Mouse (Mus musculus) kidney, postnatal 14 days (tissue): ENCODE data around the gene Kras.

Experiments
- DNase-seq: peaks from one replicate; pipeline ENCODE4 v3.0.0; 2022; ENCODE audit warnings: mixed read lengths

Kras gene

GRCm38 (mm10) chr6:145250185-145250791, at the start of gene Kras:
Gene Kras (minus strand): TSS chr6:145250239.
- peak; percentile 96 for DNase-seq

- no peak for DNase-seq
Observed at GRCm38 (mm10) chr6:145297626-145298025, 47.6 kb upstream of the Kras start.

DNA sequence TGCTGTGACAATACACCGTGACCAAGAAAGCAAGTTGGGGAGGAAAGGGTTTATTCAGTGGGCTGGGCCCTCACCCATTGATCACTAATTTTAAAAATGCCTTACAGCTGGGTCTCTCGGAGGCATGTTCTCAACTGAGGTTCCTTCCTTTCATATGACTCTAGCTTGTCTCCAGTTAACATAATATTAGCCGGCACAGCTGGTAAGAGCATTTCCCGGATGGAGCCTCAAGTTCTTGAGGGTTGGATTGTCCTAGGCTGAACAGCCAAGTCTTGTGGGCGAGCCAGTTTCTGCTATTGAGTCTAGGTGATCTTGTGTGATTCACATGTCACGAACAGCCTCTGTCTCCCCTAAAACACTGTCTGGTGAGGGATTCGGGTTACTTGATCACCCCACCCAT, 46.9 kb upstream of the Kras start:
- DNase-seq, result no peak

GRCm38 (mm10) chr6:145295171-145295570, 45.1 kb upstream of the Kras start:
- DNase-seq, result no peak

DNA sequence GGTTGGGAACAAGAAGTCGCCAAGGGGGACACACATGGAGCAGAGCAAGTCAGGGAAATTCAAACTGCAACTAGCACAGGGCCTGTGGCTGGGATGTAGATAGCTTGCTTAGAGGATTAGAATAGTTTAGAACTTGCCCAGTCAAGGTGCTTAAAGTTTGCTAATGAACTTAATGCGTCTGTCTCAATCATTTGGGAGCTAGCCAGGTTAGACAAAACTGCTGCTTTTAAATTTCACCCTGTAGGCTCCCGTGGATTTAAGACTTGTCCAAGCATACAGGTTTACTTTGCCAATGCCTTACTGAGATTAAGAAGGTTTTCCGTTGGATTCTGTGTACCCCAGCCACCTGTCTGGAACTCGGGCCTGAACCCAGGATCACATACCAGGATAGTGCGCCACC, 43.1 kb upstream of the Kras start:
- no peak for DNase-seq

GRCm38 (mm10) chr6:145291383-145292289, 41.6 kb upstream of the Kras start:
- peak; percentile 32 for DNase-seq

- DNase-seq, result no peak
Observed at GRCm38 (mm10) chr6:145285656-145286055, 35.6 kb upstream of the Kras start.

GRCm38 (mm10) chr6:145284286-145284685, 34.2 kb upstream of the Kras start:
- no peak for DNase-seq

DNA sequence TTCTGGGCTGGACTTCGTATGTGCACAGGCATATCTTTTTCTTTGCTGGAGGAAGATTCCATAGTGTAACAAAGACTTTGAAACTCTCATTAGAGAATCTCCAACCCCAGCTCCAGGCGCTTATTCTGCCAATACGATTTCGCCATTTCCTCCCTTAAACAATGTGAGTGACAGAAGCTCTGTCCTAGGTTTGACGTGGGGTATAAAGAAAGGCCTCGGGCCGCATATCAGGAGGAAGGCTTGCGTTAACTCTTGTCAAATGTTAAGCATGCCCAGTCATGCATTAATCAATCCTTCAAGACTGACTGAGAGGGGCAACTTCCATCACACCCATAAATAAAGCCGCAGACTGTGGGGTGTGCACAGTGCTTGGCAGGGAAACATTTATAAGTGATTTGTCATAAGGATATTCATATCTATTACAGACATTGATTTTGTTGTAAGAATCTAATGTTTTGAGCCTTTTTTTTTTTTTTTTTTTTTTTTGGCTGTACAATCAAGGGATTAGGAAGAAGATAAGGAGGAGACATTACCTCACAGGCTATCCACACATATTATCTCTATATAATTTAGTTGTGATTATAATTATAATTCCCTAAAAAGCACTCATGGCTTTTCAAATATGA, 27.2 kb upstream of the Kras start:
- DNase-seq, result no peak

DNA sequence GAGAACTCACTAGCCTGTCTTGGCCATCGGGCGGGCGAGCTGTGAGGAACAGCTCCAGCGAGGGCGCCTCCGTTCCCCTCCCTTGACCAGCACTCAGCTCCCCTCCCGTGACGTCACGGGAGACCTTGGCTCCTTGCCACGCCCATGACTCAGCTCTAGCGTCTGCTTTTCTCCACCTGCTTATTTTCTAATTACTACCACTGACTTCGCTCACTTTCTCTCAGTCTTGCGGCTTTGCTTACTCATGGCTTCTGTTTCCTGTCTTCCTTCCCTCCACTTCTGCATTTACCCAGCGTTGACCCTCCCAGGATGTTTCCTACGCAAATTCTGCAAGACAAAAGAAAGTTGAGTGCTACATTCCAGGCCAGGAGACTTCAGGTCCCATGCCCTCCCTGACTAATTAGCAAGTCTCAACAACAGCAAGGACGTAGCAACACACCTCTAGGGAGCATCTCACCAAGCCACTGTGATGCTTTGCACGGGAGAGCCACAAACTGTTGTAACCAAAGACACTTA, 26.3 kb upstream of the Kras start:
- peak; percentile 78 for DNase-seq

- DNase-seq, result no peak
Observed at GRCm38 (mm10) chr6:145275586-145276219, 25.7 kb upstream of the Kras start.

DNA sequence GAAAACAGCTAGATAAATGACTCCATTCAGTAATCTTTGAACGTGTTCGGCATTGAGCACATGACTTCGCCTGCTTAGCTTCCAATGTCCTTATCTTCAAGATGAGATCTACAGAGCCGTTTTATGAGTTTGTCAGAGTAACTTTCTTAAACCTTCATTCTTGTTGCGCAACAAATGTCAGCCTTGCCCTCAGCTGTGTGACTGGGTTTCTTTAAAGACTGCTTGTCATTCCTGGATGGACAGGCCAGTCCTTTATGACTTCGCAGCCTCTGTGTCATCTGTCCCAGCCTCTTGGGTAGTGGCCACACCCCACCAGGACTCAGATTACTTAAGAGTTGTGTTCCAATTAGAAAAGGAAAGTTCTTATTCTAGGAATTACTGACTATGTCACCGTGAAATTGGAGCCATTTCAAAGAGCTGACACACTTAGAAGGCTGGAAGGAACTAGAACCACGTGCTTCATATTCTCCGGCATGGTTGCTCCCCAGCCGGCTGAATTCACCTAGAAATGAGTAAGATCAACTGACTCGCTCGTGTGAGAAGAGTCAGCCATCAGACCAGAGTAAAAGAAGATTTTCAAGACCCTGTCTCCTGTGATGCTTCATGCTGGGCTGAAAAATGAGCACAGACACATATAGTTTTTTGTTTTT, 24.1 kb upstream of the Kras start:
- no peak for DNase-seq

DNA sequence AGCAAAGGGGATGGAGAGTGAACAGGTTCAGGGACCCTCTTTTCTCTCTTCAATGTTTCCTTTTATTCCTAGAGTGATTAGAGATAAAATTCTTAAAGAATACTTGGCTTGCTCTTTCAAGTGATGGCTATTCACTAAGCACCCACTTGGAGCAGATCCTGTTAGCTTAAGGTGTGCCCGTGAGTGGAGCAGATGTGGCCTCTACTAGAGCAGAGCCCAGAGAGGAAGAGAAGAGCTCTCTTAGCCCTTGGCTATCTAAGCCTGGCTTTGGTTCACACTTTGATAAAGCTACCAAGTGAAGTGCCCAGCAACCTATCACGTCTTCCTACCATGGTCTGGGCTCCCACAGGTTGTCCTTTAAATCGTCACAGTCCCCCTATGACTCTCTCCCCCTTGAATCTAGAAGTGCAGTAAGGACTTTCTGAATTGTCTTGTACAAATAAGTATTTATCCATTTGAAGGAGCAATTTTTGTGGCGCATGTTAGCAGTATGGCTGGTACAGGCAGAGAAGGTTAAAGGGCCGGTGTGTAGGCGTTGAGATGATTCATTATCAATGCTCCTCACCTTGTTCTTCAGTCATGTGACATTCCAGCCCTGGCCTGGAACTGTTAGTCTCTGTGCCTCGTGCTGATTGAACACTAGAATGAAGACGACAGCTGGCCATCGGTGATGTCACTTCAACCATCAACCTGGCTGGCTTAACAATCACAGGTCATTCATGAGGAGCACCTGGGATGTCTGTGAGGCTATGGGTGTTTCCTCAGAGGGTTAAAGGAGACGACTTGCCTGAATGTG, 22.3 kb upstream of the Kras start:
- DNase-seq, result no peak

DNA sequence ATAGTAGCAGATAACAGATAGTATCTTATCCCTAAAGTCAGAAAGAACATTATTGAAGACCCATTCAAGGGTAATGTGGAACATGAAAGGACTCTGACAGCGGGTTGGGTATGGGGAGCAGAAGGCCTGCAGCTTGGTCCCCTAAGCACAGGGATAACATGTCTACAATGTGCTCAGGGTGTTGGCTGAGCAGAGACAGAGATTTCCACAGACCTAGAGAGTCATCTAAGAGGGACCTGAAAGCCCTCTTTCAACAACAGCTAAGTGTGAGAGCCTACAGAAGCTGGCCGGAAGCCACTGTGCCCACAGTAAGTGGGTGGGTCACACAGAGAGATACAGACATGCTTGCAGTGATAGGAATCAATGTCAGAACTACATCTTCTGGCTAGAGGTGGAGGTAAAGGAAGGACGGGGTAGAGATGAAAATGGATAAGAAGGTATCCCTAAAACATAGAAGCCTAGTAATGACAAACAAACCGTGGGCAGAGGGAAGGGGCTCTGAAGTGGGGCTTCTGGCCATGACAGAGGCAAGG, 19.3 kb upstream of the Kras start:
- no peak for DNase-seq

DNA sequence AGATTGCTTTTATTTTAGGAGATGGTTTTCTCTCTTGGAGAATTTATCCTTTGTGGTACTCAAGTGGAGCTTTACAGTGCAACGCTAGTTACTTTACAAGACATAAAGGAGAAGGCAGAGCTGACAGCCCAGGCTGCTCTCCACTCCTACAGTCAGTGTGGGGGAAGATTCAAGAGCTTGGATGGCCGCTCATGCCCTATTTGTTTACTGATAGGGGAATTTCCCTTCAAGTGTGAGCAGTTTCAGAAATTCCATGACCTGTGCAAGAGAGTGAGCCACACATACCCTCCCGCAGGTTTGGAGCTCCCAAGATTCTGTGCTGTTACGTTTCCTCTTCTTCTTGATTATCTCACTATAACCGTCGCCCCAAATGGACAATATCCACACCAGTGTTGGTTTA, 17.7 kb upstream of the Kras start:
- DNase-seq, result no peak

- DNase-seq, result no peak
Observed at GRCm38 (mm10) chr6:145262314-145262713, 12.3 kb upstream of the Kras start.

DNA sequence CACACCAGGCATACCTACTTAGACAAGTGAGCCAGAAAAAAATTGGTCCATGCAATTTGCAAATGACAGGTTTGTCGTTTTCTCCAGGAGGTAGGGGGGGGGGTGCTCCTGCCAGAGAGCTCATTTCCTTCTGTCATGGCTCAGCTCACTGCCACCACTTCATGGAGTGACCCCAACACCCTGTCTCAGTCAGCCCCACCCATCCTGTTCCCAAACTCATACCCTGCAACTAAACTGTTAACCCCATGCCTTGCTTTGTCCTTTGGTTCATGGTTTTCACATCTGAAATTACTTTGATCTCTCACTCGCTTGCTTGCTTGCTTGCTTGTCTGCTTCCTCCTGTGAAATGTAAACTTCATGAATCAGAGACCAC, 6.6 kb upstream of the Kras start:
- DNase-seq, result no peak

DNA sequence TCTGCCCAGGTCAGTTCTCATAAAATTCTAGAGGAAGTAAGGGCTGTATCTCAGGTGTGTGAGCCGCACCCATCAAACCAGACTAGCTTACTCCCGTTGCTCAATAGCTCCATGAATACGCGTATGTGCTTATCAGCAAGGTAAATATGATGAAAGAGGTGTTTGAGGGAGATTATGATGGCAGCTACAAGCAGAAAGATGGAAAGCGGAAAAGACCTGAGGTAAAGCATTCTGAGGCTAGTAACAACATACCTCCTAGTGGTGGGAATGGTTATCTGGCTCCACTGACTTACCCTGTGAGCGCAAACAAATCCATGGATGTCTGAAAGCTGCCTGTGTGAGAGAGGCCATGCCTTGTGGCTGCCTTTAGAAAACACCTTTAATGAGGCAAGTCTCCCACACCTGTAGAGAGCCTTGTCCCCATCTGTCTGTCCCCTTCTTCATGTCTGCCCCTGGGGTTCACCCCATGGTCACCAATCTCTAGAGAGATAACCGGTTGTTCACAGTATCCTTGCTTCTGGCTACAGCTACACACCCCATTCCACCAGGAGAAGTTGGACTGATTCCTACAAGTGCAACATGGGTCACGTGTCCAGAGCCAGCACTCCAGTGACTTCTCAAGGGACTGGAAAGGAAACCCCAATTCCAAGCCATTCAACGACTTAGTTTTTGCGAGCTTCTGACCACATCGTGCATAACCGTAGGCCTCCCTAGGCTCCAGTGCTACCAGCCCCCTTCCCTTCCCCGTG, 6.1 kb upstream of the Kras start:
- peak; percentile 17 for DNase-seq

- DNase-seq, result no peak
Observed at GRCm38 (mm10) chr6:145250820-145251219, 781 bp upstream of the Kras start.

DNA sequence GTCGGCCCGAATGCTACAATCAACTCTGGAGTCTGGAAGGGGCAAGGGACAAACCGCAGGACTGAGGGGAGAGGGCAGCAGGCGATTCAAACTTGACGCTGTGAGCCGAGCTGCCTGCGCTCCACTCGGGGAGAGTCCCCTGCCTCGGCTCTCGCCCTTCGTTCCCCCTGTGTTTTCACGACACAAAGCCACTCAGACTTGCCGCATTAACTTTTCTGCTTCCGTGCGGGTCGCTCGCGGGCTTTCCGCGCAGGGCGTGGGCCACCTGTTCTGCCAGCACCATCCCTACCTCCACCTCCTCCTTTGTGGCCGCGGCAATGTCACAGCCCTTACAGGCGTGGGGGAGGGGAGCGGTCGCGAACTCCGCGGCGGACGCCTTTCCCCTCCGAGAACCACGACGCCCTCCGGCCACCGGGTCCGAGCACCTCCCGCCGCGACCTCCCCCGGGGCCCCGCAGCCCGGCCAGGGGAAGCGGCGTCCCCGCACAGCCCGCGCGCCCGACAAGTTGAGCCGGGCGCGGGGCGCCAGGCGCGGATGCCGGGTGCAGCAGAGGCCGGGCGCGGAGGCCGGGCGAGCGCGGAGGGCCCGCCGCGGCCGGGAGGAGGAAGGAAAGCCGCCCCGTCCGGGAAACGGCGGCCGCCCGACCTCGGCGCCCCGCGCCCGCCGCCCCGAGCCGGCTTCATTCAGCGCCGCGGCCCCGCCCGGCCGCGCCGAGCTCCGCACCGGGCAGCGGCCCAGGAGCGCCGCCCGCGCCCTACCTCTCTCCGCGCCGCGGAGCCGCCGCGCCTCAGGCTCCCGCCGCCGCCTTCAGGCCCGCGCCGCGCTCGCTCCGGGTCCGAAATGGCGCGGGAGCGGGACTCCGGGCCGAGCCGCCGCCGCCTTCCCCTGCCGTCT, 501 bp downstream of the Kras start:
- DNase-seq, result peak; percentile 68
